Mouse (Mus musculus) left cerebral cortex, adult 9 months (tissue): ENCODE data around the gene Slc15a2.
A peak's percentile ranks its signal among the peaks of the same experiment; 100 is the strongest.

Experiments used
- DNase-seq, 2 experiments: peaks; one replicate each; pipeline ENCODE4 v3.0.0; 2022; ENCODE audit warnings: low spot score in 2 of 2

The Slc15a2 gene

DNA sequence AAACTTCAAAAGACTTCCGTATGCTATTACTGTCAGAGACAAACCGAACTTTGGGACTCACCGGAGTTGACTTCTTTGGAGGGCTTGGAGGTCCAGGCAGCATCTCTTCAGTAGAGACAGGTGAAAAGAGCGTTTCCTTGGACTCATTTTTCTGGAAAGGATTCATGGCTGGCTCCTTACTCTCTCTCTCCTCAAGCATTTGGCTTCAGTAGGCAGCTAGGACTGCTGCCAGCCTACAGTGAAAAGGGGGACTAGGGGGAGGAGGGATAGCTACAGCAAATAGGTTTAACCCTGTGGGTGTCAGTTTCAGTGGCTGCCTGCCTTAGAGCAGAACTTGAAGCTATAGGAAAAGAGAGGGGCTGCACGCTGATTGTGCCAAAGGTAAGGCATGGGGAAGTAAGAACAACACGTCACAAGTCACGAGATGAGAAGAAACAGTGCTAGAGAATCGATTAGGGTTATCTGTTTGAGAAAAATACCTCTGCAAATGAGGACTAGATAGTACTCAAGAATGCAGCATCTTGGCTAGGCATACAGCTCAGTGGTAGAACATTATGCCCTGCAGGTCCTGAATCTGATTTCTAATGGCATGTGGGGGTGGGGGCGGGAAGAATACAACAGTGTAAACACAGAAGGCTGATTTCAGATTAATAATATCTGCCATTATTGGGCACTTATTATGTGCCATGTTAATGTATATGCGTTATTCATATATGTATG lies at the start of gene Slc15a2:
Slc15a2 (minus strand) TSS at position 369 of the 720 bp plus-strand sequence.
- DNase-seq: peak in 1 of 2 experiments; percentile 28

DNA sequence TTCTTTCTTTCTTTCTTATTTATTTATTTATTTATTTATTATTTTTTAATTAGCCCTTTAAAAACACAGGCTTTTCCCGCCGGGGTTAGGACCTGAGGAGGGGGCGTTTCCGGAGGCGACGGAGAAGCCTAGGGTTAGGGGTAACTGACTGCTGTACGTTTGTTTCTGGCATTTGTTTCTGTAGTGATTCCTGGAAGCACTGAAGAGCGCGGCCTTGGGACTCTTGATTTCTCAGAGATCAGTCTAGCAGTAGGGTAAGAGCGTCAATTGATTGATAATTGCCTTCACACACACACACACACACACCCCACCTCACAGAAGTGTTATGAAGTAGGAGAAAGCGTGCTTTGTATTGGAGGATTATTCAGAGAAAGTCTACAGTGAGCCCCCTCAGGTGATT lies 44.1 kb upstream of the Slc15a2 start:
- no peak for DNase-seq

DNA sequence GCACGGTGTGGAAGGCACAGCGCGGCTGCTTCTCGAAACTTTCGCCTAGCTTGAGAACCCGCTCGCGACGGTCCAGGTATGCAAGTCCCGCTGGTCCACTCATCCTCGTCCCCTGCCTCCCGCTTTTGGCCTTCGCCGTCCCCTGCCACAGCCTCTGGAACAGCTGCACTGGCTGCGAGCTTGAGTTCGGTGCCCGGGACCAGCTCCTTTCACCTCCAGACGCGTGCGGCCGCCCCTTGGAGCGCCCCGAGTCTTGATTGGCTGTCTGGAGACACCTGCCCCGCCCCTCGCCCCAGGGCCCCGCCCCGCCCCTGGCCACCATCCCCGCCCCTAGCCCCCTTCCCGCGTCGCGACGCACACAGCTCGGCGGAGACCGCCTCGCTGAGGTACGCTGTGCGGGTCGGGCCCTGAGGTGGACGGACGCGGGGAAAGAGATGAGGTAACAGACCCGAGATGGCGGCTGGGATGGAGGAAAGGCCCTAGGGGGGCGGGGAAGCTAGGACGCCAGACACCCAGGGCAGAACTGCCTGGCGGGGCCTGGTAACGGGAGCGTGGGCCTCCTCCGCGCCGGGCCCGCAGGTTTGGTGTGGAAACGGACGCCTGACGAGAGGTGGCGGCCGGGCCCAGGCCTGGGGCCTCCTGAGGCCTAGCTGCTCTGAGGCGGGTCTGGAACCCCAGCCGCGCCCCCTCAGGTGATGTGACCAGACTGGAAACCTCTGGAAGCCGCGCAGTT lies 43.5 kb upstream of the Slc15a2 start, which contains the start of gene Iqcb1:
Iqcb1 (plus strand) TSS at position 332 of the 733 bp plus-strand sequence.
- DNase-seq: peak; percentile 55 to 77

DNA sequence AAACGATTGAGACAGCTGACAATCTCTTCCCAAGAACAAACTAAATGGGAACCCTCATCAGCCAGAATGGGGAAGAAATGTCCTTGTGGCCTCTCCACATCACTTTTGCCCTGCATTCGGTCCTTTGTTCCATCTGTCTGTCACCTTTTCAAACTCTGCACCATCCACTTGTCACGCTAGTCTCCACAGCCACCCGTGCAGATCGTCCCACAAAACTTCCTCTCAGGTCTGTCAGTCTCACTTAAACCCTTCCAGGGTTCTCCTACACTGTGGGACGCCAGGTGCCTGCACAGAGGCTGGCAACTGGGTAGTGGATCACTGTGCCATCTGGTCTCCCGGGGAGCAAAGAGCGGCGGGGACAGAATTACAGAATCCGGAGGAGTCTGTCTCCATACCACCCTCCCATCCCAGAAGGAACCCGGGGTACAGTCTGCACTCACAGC lies 42.9 kb upstream of the Slc15a2 start:
- no peak for DNase-seq

DNA sequence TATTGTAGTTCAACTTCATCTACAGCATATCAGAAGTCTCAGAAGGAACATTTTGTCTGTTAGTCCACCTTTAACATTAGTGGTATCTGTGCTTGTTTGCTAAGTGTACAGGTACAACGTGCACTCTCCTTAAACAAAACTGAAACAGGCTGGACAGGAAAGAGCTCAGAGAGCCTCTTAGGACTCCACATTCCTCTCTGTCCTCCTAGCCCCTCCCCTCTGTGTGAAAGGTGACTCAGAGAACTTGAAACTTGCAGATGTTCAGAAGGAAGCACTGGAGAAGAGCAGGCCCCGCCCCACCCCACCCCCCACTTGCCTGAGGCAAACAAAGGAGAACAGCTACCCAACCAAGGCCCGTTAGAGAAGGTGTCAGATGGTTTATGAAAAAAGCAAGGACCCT lies 36.7 kb upstream of the Slc15a2 start:
- no peak for DNase-seq

DNA sequence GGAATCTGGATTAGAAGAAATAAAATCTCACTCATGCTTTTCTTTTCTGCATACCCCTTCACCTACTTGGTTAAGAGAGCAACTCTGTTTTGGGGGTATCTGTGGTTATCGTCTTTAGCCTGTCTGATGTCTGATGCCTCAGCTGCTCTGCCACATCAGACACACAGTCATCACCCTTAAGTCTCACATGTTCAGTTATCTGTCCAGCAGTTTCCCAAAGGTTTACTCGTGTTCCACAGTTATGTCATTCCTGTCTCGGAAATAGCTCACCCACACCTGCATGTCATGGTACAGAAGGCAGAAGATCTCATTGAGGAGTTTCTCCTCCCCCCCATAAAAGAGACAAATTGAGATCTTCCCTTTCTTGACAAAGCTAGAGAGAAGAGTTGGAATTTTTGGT lies 36.0 kb upstream of the Slc15a2 start:
- no peak for DNase-seq

DNA sequence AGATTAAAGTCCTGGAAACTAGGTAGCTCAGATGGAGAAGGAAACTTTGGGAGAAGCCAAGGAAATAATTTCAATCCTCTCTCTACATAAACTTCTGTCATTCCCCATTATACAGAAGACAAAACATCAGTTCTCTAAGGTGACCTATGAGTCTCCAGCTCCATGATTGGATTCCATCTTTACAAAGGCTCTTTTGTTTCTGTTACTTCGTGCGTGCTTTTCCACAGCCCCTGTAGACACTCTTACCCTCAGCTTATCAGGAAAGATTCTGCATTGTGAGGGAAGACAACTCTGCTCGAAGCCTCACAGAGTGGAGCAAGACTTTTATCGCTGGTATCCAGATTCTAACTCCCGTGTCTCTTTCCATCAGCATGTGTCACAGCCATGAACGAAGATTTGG lies 35.3 kb upstream of the Slc15a2 start:
- no peak for DNase-seq

DNA sequence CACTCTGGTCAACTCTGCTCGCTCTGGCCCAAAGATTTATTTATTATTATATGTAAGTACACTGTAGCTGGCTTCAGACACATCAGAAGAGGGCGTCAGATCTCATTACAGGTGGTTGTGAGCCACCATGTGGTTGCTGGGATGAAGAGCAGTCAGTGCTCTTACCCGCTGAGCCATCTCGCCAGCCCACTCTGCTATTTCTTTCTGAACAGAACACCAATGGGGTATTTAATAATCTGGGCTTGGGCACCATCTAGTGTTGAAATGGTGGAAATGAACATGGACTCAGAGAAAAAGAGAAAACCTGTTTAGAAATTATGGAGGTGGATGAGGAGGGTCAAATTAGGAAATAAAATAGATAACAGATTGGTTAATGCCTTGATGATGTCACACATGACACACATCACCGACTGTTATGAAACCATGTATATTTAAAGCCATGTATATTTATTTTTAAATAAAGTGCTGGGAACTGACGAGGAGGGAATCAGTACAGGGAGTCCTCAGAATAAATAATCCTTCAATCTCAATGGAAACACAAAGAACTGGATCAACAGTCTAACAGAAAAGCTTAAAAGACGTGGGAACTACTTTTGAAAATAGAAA lies 32.7 kb upstream of the Slc15a2 start:
- DNase-seq: peak; percentile 69 to 87

DNA sequence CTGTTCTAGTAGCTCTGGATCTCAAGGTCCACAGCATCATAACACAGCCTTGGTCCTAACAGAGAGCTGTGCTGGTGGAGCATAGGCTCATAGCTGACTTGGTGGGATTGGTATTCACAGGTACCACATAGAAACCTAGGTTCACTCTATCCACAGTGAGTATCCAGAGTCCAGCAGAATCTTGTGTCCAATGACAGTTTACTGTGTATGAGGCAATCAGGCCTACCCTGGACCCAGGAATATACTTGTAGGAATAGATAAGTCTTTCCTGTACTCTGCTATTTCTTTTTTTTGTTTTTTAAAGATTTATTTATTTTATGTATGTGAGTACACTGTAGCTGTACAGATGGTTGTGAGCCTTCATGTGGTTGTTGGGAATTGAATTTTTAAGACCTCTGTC lies 32.2 kb upstream of the Slc15a2 start:
- DNase-seq: no peak

DNA sequence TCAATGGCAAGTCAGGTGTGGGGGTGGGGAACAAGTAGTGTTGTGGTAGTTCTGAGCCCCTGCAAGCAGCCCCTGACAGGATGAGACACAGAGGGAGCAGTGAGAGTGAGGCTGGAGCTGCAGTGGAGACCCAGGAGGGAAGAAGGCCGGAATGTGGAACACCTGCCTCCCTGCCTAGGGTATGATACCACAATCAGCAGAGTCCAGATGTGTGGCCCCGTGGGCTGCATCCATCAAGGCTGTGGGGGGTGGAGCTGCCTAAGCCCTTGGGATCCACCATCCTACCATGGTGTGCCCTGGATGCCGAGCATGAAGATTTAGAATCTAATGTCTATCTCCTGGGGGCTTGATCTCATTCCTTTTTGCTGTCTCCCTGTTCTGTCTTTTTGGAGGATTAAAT lies 28.9 kb upstream of the Slc15a2 start:
- no peak for DNase-seq

DNA sequence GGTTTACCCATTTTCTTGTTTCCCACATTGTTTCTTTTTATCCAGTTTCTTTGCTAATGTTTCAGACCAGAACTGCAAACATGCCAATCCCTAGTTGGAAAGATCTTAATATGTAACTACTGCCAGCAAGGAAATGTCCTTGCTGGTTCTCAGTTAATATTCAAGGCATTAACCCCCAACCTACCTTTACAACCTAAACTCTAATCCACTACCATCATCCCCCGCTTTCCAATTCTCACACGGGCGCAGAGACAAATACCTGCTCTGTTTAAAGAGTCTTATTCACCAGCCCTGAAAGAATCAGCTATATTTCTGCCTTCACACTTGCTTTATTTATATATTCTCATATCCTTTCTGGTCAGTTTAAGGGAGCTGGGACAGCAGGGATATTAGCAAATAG lies 23.9 kb upstream of the Slc15a2 start:
- DNase-seq: no peak

DNA sequence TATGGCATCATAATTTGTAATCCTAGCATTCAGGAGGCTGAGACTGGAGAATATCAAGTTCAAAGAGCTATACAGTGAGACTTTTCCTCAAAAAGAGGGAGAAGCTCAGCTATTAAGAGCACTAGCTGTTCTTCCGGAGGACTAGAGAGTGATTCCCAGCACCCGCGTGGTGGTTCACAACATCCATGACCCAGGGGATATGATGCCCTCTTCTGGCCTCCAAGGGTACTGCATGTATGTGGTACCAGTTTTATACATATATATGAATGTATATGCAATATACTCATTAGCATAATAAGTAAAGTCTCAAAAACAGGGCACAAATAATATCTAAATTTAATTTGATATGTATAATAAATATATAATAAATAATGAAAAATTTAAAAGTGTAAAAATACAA lies 17.6 kb upstream of the Slc15a2 start:
- no peak for DNase-seq

DNA sequence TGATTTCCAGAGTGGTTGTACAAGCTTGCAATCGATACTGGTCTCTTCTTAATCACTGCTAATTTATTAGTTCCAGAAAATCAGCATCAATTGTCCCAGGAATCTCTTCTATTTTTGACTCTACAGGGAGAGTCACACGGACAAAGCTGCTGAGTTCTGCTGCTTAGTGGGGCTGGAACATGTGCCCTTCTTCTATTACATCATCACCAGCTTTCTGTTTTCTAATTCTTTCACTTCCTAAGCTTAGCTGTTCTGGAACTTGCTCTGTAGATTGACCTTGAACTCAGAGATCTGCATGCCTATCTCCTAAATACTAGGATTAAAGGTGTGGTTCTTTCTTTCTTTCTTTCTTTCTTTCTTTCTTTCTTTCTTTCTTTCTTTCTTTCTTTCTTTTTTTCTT lies 13.6 kb upstream of the Slc15a2 start:
- no peak for DNase-seq

DNA sequence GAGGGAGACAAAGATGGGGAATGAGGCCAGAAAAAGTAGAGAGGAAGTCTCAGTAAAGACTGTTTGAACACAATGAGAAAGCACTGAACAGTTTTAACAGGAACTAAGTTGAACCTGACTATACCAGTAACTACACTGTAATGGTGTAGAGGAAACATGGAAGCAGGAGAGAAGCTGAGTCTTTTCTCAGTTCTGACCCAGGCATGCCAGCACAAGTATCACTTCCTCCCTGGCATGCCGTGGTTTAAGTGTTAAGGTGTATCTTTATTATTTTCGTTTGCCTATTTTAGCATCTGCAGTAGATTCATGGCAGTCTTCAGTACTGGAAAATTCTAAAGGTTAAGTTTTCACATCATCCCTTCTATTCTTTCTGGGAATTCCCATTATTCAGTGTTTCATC lies 10.2 kb upstream of the Slc15a2 start:
- no peak for DNase-seq

DNA sequence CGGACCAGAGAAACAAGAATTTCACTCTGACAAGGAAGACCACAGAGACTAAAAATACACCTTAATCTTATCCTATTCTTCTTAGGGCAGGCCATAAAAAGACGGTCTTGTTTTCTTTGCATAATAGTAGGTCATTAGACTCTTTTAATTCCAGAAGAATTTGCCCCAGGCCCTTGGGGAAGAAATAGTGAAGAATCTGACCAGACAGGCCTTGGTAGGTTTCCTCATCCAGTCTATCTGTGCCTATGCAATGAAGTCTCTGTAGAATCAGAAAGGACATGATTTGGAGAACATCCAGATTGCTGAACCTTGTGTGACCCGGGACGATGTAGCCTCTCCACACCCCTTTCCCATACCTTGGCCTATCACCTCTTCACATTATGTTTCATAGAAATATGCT lies 5.4 kb upstream of the Slc15a2 start:
- no peak for DNase-seq

DNA sequence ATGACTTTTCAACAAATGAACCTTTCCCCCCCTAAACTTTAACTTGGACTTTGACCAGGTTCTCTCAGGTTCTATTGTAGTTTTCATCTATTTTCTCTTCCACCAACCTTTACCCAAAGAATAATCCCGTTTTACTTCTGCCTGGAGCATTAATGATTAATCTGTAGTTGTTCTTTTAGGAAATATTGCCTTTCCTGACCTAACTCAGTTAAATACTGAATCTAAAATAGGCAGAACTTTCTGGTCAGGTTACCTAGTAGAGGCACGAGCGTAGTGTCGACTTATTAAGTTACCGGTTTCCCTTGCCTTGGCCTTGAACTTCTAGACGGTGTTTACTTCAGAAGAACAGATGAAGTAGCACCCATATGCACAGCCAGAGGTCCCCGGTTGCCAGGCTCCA lies 1.7 kb upstream of the Slc15a2 start:
- DNase-seq: no peak

DNA sequence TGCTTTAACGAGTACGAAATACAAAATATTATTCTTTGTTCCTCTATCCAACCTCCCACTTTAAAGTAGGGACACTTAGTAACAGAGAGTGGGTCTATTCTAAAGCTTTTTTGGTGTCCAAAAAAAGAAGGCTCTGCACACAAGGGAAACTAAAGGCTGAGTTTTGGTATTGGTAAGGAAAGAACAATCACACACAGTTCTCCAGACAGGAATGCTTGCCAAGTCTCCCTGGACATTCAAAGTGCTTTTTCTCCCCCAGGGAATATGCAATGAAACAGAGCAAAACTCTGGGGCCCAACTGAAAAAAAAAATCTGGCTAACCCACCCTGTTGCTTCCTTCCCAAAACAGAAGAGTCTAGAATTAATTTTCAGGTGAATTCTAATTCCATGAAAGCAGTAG lies 616 bp downstream of the Slc15a2 start:
- peak in 1 of 2 experiments; percentile 8 for DNase-seq

DNA sequence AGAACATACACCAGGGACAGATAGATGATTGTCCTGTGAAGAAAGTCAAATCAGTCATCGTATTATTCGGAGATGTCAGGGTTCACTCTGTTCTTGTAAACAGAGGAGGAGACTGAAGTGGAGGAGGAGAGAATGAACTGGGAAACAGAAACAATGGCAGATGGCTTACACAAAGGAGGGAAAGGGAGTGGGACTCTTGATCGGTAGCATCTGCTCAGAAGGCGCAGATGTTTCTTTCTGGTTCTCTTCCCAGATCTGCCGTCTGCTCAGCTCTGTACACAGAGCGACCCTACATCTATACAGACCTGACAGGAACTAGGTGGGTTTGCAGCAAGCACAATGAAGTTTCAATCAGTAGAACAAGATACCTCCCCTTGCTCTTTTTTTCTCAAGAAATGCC lies 9.1 kb downstream of the Slc15a2 start:
- peak in 1 of 2 experiments; percentile 5 for DNase-seq

DNA sequence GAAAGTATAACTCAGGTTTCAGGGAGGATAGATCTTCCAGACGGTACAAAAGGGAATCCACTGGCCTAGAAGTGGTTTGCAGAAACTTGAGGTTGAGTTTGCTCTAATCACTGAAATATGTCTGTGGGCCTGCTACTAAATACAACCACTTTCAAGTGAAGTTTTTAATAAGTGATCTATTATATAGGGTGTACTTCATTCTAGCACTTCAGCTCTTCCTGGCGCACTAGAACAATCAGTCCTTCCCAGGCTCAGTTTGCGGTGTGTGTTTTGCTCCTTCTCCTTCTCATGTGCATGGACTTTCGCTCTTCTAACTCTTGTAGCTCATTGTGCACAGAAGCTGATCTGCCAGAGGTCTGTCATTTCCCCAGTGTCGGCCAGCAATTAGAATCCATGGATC lies 11.8 kb downstream of the Slc15a2 start:
- no peak for DNase-seq

DNA sequence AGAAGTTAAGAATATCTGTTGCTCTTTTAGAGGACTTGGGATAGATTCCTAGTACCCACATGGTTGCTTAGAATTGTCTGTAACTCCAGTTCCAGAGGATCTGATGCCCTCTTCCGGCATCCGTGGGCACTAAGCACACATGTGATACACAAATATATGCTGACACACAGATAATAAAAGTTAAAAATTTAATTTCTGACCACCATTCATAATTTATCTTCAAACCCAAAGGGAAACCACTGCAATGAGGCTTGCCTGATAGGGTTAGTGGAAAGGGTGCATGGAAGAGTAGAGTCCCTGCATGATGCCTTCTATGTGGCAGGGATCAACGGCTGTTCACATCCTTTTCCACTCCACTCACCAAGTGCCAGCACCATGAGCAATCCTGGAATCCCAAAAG lies 13.1 kb downstream of the Slc15a2 start:
- no peak for DNase-seq

DNA sequence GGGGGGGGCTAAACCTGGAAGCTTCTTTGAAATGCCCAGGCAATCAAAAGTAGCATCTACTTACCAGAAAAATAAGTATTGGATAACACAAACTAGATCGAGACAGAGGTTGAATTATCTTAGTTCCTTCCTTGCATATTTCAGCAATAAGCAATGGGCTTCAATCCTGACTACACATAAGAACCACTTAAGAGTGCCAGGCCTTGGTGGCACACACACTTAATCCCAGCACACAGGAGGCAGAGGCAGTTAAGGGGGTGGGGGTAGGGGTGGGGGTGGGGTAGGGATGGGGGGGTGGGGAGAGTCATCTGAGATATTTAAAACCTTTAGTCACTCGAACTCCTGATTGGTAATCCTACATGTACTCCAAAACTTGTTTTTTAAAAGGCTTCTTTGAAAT lies 13.5 kb downstream of the Slc15a2 start:
- DNase-seq: no peak

DNA sequence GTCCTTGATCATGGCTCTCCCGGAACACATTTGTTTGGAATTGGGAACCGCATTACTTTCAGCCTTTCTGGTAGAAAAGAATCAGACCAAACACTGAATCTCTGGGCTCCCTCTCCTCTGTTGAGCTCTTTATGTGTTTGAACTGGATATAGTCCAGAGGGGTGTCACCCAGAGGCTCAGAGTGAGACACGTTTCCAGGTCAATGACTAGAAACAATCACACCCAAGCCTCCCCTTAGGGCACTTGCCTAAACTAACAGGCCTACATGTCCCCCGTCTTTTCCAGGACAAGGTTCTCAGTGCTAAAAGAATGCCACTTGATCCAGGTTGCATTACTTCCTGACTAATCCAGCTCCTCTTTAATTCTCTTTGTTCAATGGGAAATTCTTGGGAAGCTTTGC lies 13.9 kb downstream of the Slc15a2 start:
- peak; percentile 10 to 13 for DNase-seq

DNA sequence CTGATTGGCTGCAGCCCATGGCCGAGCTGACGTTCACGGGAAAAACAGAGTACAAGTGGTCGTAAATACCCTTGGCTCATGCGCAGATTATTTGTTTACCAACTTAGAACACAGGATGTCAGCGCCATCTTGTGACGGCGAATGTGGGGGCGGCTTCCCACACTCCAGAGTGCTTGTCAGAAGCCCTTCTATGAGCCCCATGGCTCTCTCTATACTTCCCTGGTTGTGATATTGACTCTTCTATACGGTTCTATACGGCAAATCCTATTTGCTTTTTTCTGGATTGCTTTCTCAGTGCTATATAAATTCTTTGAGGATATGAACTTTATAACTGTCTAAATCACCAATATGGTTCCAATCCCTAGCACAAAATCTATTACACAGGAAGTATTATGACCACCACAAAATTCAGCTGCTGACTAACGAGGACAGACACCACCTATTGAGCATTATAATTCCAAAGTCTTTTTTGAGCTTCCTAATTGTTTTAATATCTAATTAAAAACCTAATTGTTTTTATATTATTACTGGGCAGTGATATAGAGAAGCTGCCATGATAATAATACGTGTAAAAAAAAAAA lies 14.5 kb downstream of the Slc15a2 start:
- no peak for DNase-seq
